Mouse (Mus musculus): ENCODE measurements around the gene Tox2.

DNA sequence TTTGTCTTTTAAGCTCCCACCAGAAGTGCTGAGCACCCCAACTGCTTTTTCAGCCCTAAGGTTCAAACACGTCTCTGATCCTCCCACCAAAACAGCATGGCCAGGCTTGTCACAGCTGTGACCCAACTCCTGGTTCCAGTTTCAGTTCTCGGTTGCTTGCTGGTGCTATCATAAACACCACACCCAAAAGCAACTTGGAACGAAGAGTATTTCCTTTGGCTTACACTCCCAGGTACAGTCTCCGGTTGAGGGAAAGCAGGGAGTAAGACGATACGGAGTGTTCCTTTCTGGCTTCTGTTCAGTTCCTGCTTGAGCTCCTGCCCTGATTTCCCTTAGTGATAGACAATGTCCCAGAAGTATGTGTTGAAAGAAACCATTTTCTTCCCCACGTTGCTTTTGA, 26.4 kb upstream of the Tox2 start:
- no peak for TF ChIP-seq CTCF (IDR thresholded peaks at IDR 0.05)
- no peak for TF ChIP-seq EP300 (IDR thresholded peaks at IDR 0.05)

All from lung, postnatal 0 days (tissue).